21 mouse cellular contexts compared by ENCODE assay signal in genomic region chr17:67226991-67227390, GRCm38 (mm10).
DNase-seq lines count a peak whose midpoint lies in the region; ATAC-seq and TF ChIP-seq lines count a peak whose summit lies in the region.
"Had no signal": no experiment of that assay in that cellular context is flagged by ENCODE, and none has a peak within 500 bp of the region (broad histone marks: within the 10 kb centered on the region; RNA-seq: fewer than 3 reads in every experiment).

No protein-coding gene starts in this region.

- H3K4me1 ChIP-seq in embryonic facial prominence, embryonic 11.5 days (ENCODE audit: control insufficient read depth, insufficient read depth, low read length), result no peaks in the 10 kb centered on the region
- H3K4me1 ChIP-seq in embryonic facial prominence, embryonic 10.5 days, result peaks cover 21% of the 10 kb centered on the region
- H3K4me1 ChIP-seq in lung, postnatal 0 days (ENCODE audit: insufficient read depth, low read depth, low read length), result no peaks in the 10 kb centered on the region
- H3K4me1 ChIP-seq in embryonic facial prominence, embryonic 13.5 days, result no peaks in the 10 kb centered on the region
- H3K4me1 ChIP-seq in kidney, embryonic 14.5 days (ENCODE audit: control insufficient read depth, insufficient read depth, low read length), result no peaks in the 10 kb centered on the region
- peaks cover 8% of the 10 kb centered on the region for H3K4me1 ChIP-seq in forebrain, embryonic 12.5 days
- H3K4me1 ChIP-seq: embryonic facial prominence, embryonic 15.5 days; hindbrain, embryonic 12.5 days had no signal

- peak; percentile 62 for DNase-seq in embryonic facial prominence, embryonic 11.5 days (ENCODE audit: low spot score)
- DNase-seq in embryonic facial prominence, embryonic 10.5 days (ENCODE audit: low spot score), result no peak
- DNase-seq in lung, postnatal 0 days (ENCODE audit: low spot score), result peak; percentile 16
- DNase-seq in lung, postnatal 36 days, result no peak
- peak; percentile 73 for DNase-seq in Muller cell, postnatal 12 days (ENCODE audit: inconsistent ontology term)
- DNase-seq: adrenal gland, postnatal 10 days; adrenal gland, postnatal 36 days; cerebellum, adult 11-12 months; cerebellum, adult 8-10 months; cerebellum, postnatal 14 days; gastrocnemius, postnatal 10 days; gastrocnemius, postnatal 36 days had no signal

- no peaks in the 10 kb centered on the region for H3K27me3 ChIP-seq in embryonic facial prominence, embryonic 11.5 days (ENCODE audit: control insufficient read depth, insufficient read depth, low read length)
- no peaks in the 10 kb centered on the region for H3K27me3 ChIP-seq in embryonic facial prominence, embryonic 10.5 days (replicated peaks; ENCODE audit: low read depth, poor library complexity, severe bottlenecking)
- no peaks in the 10 kb centered on the region for H3K27me3 ChIP-seq in lung, postnatal 0 days (replicated peaks; ENCODE audit: insufficient read depth, low read length)
- no peaks in the 10 kb centered on the region for H3K27me3 ChIP-seq in embryonic facial prominence, embryonic 13.5 days
- H3K27me3 ChIP-seq in kidney, embryonic 14.5 days (ENCODE audit: control insufficient read depth, insufficient read depth, low read length), result no peaks in the 10 kb centered on the region
- no peaks in the 10 kb centered on the region for H3K27me3 ChIP-seq in forebrain, embryonic 12.5 days
- H3K27me3 ChIP-seq: embryonic facial prominence, embryonic 15.5 days; forebrain, embryonic 15.5 days; hindbrain, embryonic 12.5 days; hindbrain, embryonic 15.5 days; Patski had no signal

- no peak for ATAC-seq in embryonic facial prominence, embryonic 11.5 days (replicated peaks; ENCODE audit: insufficient number of reproducible peaks, low FRiP score, low TSS enrichment, low read depth)
- no peak for ATAC-seq in lung, postnatal 0 days
- ATAC-seq in embryonic facial prominence, embryonic 13.5 days (ENCODE audit: insufficient number of reproducible peaks, insufficient read depth, low FRiP score, low TSS enrichment, low read depth), result 0 out of 2 replicates have a peak, but pooled peaks have one; percentile 43
- no peak for ATAC-seq in kidney, embryonic 14.5 days (ENCODE audit: low FRiP score, low TSS enrichment)
- ATAC-seq in forebrain, embryonic 12.5 days (ENCODE audit: low FRiP score), result no peak
- ATAC-seq: forebrain, embryonic 15.5 days; Patski had no signal

- no peaks in the 10 kb centered on the region for H3K36me3 ChIP-seq in embryonic facial prominence, embryonic 11.5 days (replicated peaks; ENCODE audit: control insufficient read depth, insufficient read depth, low read depth, low read length)
- H3K36me3 ChIP-seq in embryonic facial prominence, embryonic 10.5 days (replicated peaks), result no peaks in the 10 kb centered on the region
- H3K36me3 ChIP-seq in lung, postnatal 0 days (ENCODE audit: insufficient read depth, low read length), result no peaks in the 10 kb centered on the region
- H3K36me3 ChIP-seq in embryonic facial prominence, embryonic 13.5 days, result no peaks in the 10 kb centered on the region
- no peaks in the 10 kb centered on the region for H3K36me3 ChIP-seq in kidney, embryonic 14.5 days (ENCODE audit: control insufficient read depth, insufficient read depth, low read length)
- no peaks in the 10 kb centered on the region for H3K36me3 ChIP-seq in forebrain, embryonic 12.5 days (replicated peaks)
- H3K36me3 ChIP-seq: embryonic facial prominence, embryonic 15.5 days; forebrain, embryonic 15.5 days; hindbrain, embryonic 12.5 days; hindbrain, embryonic 15.5 days had no signal

- TF ChIP-seq CTCF in lung, postnatal 0 days (IDR thresholded peaks at IDR 0.05), result no peak

- no peak overlapping the region for H3K4me2 ChIP-seq in embryonic facial prominence, embryonic 11.5 days (ENCODE audit: low read depth, low read length)
- no peak overlapping the region for H3K4me2 ChIP-seq in lung, postnatal 0 days (replicated peaks; ENCODE audit: low read depth, low read length)
- H3K4me2 ChIP-seq in embryonic facial prominence, embryonic 13.5 days, result no peak overlapping the region
- no peak overlapping the region for H3K4me2 ChIP-seq in kidney, embryonic 14.5 days (replicated peaks; ENCODE audit: low read depth, low read length)
- no peak overlapping the region for H3K4me2 ChIP-seq in forebrain, embryonic 12.5 days
- H3K4me2 ChIP-seq: embryonic facial prominence, embryonic 15.5 days; forebrain, embryonic 15.5 days; heart, embryonic 11.5 days; hindbrain, embryonic 12.5 days; hindbrain, embryonic 15.5 days had no signal

- H3K9ac ChIP-seq in embryonic facial prominence, embryonic 11.5 days (replicated peaks; ENCODE audit: low read length), result no peak overlapping the region
- H3K9ac ChIP-seq in lung, postnatal 0 days (replicated peaks; ENCODE audit: low read depth), result no peak overlapping the region
- no peak overlapping the region for H3K9ac ChIP-seq in embryonic facial prominence, embryonic 13.5 days
- H3K9ac ChIP-seq in kidney, embryonic 14.5 days (ENCODE audit: low read depth, low read length), result no peak overlapping the region
- no peak overlapping the region for H3K9ac ChIP-seq in forebrain, embryonic 12.5 days
- H3K9ac ChIP-seq: embryonic facial prominence, embryonic 15.5 days; forebrain, embryonic 15.5 days; hindbrain, embryonic 12.5 days; hindbrain, embryonic 15.5 days had no signal

- WGBS in embryonic facial prominence, embryonic 11.5 days, result 40% methylated on average over 5 of the region's 5 CpGs
- 39% methylated on average over 5 of the region's 5 CpGs for WGBS in embryonic facial prominence, embryonic 10.5 days
- 55% methylated on average over 5 of the region's 5 CpGs for WGBS in lung, postnatal 0 days
- 27% methylated on average over 5 of the region's 5 CpGs for WGBS in embryonic facial prominence, embryonic 13.5 days
- WGBS in kidney, embryonic 14.5 days, result 69% methylated on average over 5 of the region's 5 CpGs
- 14% methylated on average over 5 of the region's 5 CpGs for WGBS in forebrain, embryonic 12.5 days

- H3K27ac ChIP-seq in embryonic facial prominence, embryonic 11.5 days (replicated peaks; ENCODE audit: low read depth, low read length), result no peak overlapping the region
- H3K27ac ChIP-seq in embryonic facial prominence, embryonic 10.5 days (replicated peaks), result no peak overlapping the region
- H3K27ac ChIP-seq in lung, postnatal 0 days (ENCODE audit: low read length), result no peak overlapping the region
- H3K27ac ChIP-seq in embryonic facial prominence, embryonic 13.5 days, result no peak overlapping the region
- no peak overlapping the region for H3K27ac ChIP-seq in kidney, embryonic 14.5 days (ENCODE audit: low read depth, low read length)
- no peak overlapping the region for H3K27ac ChIP-seq in forebrain, embryonic 12.5 days
- H3K27ac ChIP-seq: embryonic facial prominence, embryonic 15.5 days; forebrain, embryonic 15.5 days; hindbrain, embryonic 12.5 days; hindbrain, embryonic 15.5 days had no signal

- H3K4me3 ChIP-seq in embryonic facial prominence, embryonic 11.5 days (ENCODE audit: low read depth, low read length), result no peak overlapping the region
- no peak overlapping the region for H3K4me3 ChIP-seq in embryonic facial prominence, embryonic 10.5 days
- no peak overlapping the region for H3K4me3 ChIP-seq in lung, postnatal 0 days (ENCODE audit: low read depth, low read length)
- H3K4me3 ChIP-seq in embryonic facial prominence, embryonic 13.5 days, result no peak overlapping the region
- no peak overlapping the region for H3K4me3 ChIP-seq in kidney, embryonic 14.5 days (ENCODE audit: low read length)
- H3K4me3 ChIP-seq in forebrain, embryonic 12.5 days (replicated peaks), result no peak overlapping the region
- H3K4me3 ChIP-seq: embryonic facial prominence, embryonic 15.5 days; forebrain, embryonic 15.5 days; hindbrain, embryonic 12.5 days; hindbrain, embryonic 15.5 days had no signal

- no peak for TF ChIP-seq EP300 in lung, postnatal 0 days (IDR thresholded peaks at IDR 0.05)

- no peaks in the 10 kb centered on the region for H3K9me3 ChIP-seq in embryonic facial prominence, embryonic 11.5 days (replicated peaks; ENCODE audit: control insufficient read depth, low read length)
- H3K9me3 ChIP-seq in embryonic facial prominence, embryonic 10.5 days, result no peaks in the 10 kb centered on the region
- H3K9me3 ChIP-seq in lung, postnatal 0 days (ENCODE audit: low read length), result no peaks in the 10 kb centered on the region
- no peaks in the 10 kb centered on the region for H3K9me3 ChIP-seq in embryonic facial prominence, embryonic 13.5 days
- H3K9me3 ChIP-seq in kidney, embryonic 14.5 days (ENCODE audit: control insufficient read depth, low read length), result no peaks in the 10 kb centered on the region
- H3K9me3 ChIP-seq in forebrain, embryonic 12.5 days, result no peaks in the 10 kb centered on the region
- H3K9me3 ChIP-seq: embryonic facial prominence, embryonic 15.5 days; forebrain, embryonic 15.5 days; hindbrain, embryonic 12.5 days; hindbrain, embryonic 15.5 days had no signal

Comparison
In these comparisons a context has a peak if more than half of its experiments do, and no peak if none do; other contexts are left out.
1. DNase-seq: peak in embryonic facial prominence, embryonic 11.5 days (single experiment), lung, postnatal 0 days (single experiment) and Muller cell, postnatal 12 days (single experiment); none in embryonic facial prominence, embryonic 10.5 days (single experiment) and lung, postnatal 36 days (single experiment).